Mouse (Mus musculus): ENCODE results near the gene Gm4553.

DNA sequence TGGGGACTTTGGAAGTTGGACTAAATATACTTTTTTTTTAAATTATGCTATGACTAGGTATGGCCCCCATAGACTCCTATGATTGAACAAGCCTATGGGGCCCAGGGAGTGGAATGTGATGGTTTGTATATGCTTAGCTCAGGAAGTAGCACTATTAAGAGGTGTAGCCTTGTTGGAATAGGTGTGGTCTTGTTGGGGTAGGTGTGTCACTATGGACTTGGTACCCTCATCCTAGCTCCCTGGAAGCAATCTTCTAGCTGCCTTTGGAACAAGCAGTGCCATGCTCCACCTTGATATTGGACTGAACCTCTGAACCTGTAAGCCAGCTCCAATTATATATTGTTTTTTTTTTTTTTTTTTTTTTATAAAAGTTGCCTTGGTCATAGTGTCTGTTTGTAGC lies 39.9 kb upstream of the Gm4553 start:
- TF ChIP-seq CTCF (IDR thresholded peaks at IDR 0.05; ENCODE audit: extremely low read depth, insufficient read length, insufficient replicate concordance, low read depth, low read length) (no peak), POLR2A (IDR thresholded peaks at IDR 0.05; ENCODE audit: low read depth, low read length) (no peak)
